Mouse (Mus musculus) ES-E14 (cell line): ENCODE results near the gene E130311K13Rik.

Experiments
- CHD2 ChIP-seq: IDR thresholded peaks from 2 replicates; pipeline ENCODE4 v1.6.1; 2014; ENCODE audit warnings: mild to moderate bottlenecking, low read depth, low read length, inconsistent platforms
- HCFC1 ChIP-seq: IDR thresholded peaks from 2 replicates; pipeline ENCODE4 v1.6.1; 2012; ENCODE audit warnings: low read length, inconsistent platforms, borderline replicate concordance; ENCODE audit not compliant: insufficient read depth
- MAFK ChIP-seq: IDR thresholded peaks from 2 replicates; pipeline ENCODE4 v1.6.1; 2014; ENCODE audit warnings: mild to moderate bottlenecking, low read depth, low read length, inconsistent platforms; ENCODE audit not compliant: insufficient read depth
- ZNF384 ChIP-seq: IDR thresholded peaks from 2 replicates; pipeline ENCODE4 v1.6.1; 2012; ENCODE audit warnings: low read depth, low read length, inconsistent platforms

DNA sequence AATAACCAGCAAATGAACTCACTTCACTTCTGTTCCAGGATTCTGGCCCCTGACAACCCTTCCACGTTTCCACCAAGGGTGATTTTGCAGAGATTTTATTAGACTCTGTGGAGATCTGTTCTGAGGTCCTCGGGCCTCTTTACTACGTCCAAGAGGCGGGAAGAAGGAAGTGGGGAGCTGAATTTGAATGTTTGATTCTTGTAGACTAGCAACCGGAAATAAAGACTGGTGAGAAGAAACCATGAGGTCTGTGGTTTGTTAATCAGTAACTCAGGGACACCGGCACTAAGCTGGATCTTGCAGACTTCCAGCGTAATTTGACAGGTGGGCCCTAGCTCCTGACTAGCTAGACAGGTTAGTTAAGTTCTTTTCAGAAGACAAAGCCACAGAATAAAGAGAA, 35.6 kb downstream of the E130311K13Rik start:
- TF ChIP-seq CHD2 (no peak), HCFC1 (no peak), MAFK (no peak), ZNF384 (no peak)
